ENCODE assay signal across 20 mouse cellular contexts in the genomic region with DNA sequence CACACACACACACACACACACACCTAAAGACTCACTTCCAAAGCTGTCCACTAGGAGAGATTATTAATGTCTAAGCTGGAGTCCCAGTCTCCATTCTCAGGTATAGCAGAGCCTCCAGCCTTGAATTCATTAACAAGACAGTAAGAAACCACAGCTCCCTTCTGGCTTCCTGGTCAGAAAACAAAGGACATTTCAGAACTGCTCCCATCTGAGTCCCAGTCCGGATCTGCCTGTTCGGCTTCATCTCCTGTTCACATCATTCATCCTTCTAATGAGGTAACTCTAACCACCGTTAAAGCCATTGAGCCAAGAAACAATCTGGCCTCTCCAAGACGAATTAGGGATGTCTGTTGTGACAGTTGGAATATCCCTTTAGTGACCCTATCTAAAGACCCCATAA.
DNase-seq lines count a peak whose midpoint lies in the region; ATAC-seq and TF ChIP-seq lines count a peak whose summit lies in the region.
"Had no signal": no experiment of that assay in that cellular context is flagged by ENCODE, and none has a peak within 500 bp of the region (broad histone marks: within the 10 kb centered on the region; RNA-seq: fewer than 3 reads in every experiment).

No protein-coding gene starts in this region.

- H3K4me1 ChIP-seq in kidney, embryonic 14.5 days (ENCODE audit: control insufficient read depth, insufficient read depth, low read length) = no peaks in the 10 kb centered on the region
- H3K4me1 ChIP-seq in intestine, postnatal 0 days (replicated peaks; ENCODE audit: control insufficient read depth, insufficient read depth, low read length) = no peaks in the 10 kb centered on the region
- H3K4me1 ChIP-seq: embryonic facial prominence, embryonic 10.5 days; forebrain, embryonic 13.5 days; hindbrain, embryonic 10.5 days; hindbrain, embryonic 15.5 days had no signal

- TF ChIP-seq CTCF in intestine, postnatal 0 days (IDR thresholded peaks at IDR 0.05; ENCODE audit: low read depth) = no peak

- H3K9me3 ChIP-seq in kidney, embryonic 14.5 days (ENCODE audit: control insufficient read depth, low read length) = no peaks in the 10 kb centered on the region
- H3K9me3 ChIP-seq in intestine, postnatal 0 days (ENCODE audit: control insufficient read depth) = no peaks in the 10 kb centered on the region
- H3K9me3 ChIP-seq: embryonic facial prominence, embryonic 10.5 days; forebrain, embryonic 13.5 days; heart, embryonic 12.5 days; hindbrain, embryonic 10.5 days; hindbrain, embryonic 15.5 days had no signal

- no peaks in the 10 kb centered on the region for H3K27me3 ChIP-seq in kidney, embryonic 14.5 days (ENCODE audit: control insufficient read depth, insufficient read depth, low read length)
- H3K27me3 ChIP-seq in intestine, postnatal 0 days (replicated peaks; ENCODE audit: control insufficient read depth, insufficient read depth, low read length) = no peaks in the 10 kb centered on the region
- H3K27me3 ChIP-seq: CH12.LX; forebrain, embryonic 13.5 days; heart, embryonic 12.5 days; hindbrain, embryonic 15.5 days had no signal

- DNase-seq in kidney, adult 18-20 months = no peak
- DNase-seq in ES-CJ7 (ENCODE audit: low read depth, low spot score) (peak; percentile 27), R1 (ENCODE audit: low read depth, low spot score) (peak; percentile 46)
- DNase-seq in retina, embryonic 14.5 days (ENCODE audit: low spot score) = peak; percentile 9
- DNase-seq: adrenal gland, postnatal 14 days; cerebellum, adult 11-12 months; cerebellum, adult 9-10 months; cerebellum, postnatal 25 days; forebrain, postnatal 0 days; gastrocnemius, postnatal 10 days had no signal

- no peak overlapping the region for H3K9ac ChIP-seq in kidney, embryonic 14.5 days (ENCODE audit: low read depth, low read length)
- no peak overlapping the region for H3K9ac ChIP-seq in intestine, postnatal 0 days (ENCODE audit: low read depth, low read length)
- H3K9ac ChIP-seq: forebrain, embryonic 13.5 days; forebrain, postnatal 0 days; heart, embryonic 12.5 days; hindbrain, embryonic 15.5 days had no signal

- peak; percentile 57; the same call in 1 of the 2 replicates for ATAC-seq in kidney, embryonic 14.5 days (ENCODE audit: low FRiP score, low TSS enrichment)
- ATAC-seq in intestine, postnatal 0 days = no peak
- ATAC-seq in monocyte, adult 5-6 weeks (replicated peaks; ENCODE audit: insufficient number of reproducible peaks, low FRiP score, low TSS enrichment, poor library complexity, severe bottlenecking) = no peak
- ATAC-seq: activated CD4-positive, CD25-positive, alpha-beta regulatory T cell, adult 4 months; forebrain, embryonic 13.5 days; forebrain, postnatal 0 days had no signal

- WGBS in kidney, embryonic 14.5 days = 19% methylated on average over 4 of the region's 4 CpGs
- WGBS in intestine, postnatal 0 days = 72% methylated on average over 4 of the region's 4 CpGs

- no peak overlapping the region for H3K4me2 ChIP-seq in kidney, embryonic 14.5 days (replicated peaks; ENCODE audit: low read depth, low read length)
- no peak overlapping the region for H3K4me2 ChIP-seq in intestine, postnatal 0 days (replicated peaks; ENCODE audit: low read depth)
- H3K4me2 ChIP-seq: forebrain, embryonic 13.5 days; heart, embryonic 12.5 days; hindbrain, embryonic 15.5 days had no signal

- no peak overlapping the region for H3K27ac ChIP-seq in kidney, embryonic 14.5 days (ENCODE audit: low read depth, low read length)
- H3K27ac ChIP-seq in intestine, postnatal 0 days (ENCODE audit: low read depth, low read length) = no peak overlapping the region
- H3K27ac ChIP-seq: embryonic facial prominence, embryonic 10.5 days; forebrain, embryonic 13.5 days; hindbrain, embryonic 10.5 days; hindbrain, embryonic 15.5 days had no signal

- no peak overlapping the region for H3K4me3 ChIP-seq in kidney, embryonic 14.5 days (ENCODE audit: low read length)
- H3K4me3 ChIP-seq in intestine, postnatal 0 days (ENCODE audit: low read depth, low read length) = no peak overlapping the region
- H3K4me3 ChIP-seq: embryonic facial prominence, embryonic 10.5 days; forebrain, embryonic 13.5 days; heart, embryonic 12.5 days; hindbrain, embryonic 10.5 days; hindbrain, embryonic 15.5 days had no signal

- no peaks in the 10 kb centered on the region for H3K36me3 ChIP-seq in kidney, embryonic 14.5 days (ENCODE audit: control insufficient read depth, insufficient read depth, low read length)
- no peaks in the 10 kb centered on the region for H3K36me3 ChIP-seq in intestine, postnatal 0 days (ENCODE audit: control insufficient read depth, insufficient read depth)
- H3K36me3 ChIP-seq: embryonic facial prominence, embryonic 10.5 days; heart, embryonic 12.5 days; hindbrain, embryonic 10.5 days; hindbrain, embryonic 15.5 days had no signal
